8 mouse cellular contexts compared by ENCODE assay signal in the genomic region with DNA sequence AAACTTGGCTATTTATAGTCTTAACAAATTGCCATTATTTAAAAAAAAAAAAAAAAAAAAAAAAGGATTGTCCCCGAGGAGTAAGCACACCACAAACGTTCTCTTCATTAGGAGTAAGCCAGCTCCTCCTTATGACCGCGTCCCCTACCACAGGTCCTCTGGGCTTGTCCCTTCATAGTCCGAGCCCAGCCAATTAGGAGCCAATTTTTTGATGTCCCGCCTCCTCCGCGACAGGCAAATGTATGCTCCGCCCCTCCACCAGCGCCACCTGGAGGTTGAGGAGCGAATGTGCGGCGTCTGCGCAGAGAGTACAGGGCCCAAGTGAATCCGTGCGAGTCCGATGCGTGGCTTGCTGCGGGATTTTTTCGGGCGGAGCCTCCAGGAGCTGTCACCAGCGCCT. TPM values are rescaled to one million over a fixed set of nuclear protein-coding genes. Genes with fewer than 3 reads are reported as not detected.
DNase-seq lines count a peak whose midpoint lies in the region; ATAC-seq lines count a peak whose summit lies in the region.

No protein-coding gene starts in this region.

- peak overlapping the region; percentile 76 for H3K27ac ChIP-seq in hindbrain, embryonic 15.5 days (replicated peaks)

- no peaks in the 10 kb centered on the region for H3K27me3 ChIP-seq in hindbrain, embryonic 15.5 days

- H3K9me3 ChIP-seq in hindbrain, embryonic 15.5 days, result no peaks in the 10 kb centered on the region

- peak; percentile 93 for ATAC-seq in hindbrain, embryonic 15.5 days (ENCODE audit: low FRiP score, low read depth)

- peak overlapping the region; percentile 33; the same call in 1 of the 2 replicates for H3K9ac ChIP-seq in hindbrain, embryonic 15.5 days

- WGBS in hindbrain, embryonic 15.5 days, result under 1% methylated on average over 22 of the region's 22 CpGs

- H3K36me3 ChIP-seq in hindbrain, embryonic 15.5 days, result no peaks in the 10 kb centered on the region

- DNase-seq in ZHBTc4 (ENCODE audit: low read depth, low spot score), result peak; percentile 94
- peak; percentile 97 for DNase-seq in cerebellum, postnatal 4 days (ENCODE audit: low spot score in 2 of 2)
- DNase-seq in gastrocnemius, adult 18-20 months (ENCODE audit: low spot score), result peak; percentile 98
- peak; percentile 91 for DNase-seq in left cerebral cortex, adult 11 months (ENCODE audit: low spot score)
- DNase-seq in lung, postnatal 36 days, result peak; percentile 98
- peak; percentile 97 for DNase-seq in retina, embryonic 14.5 days (ENCODE audit: low spot score)
- DNase-seq in thymus, postnatal 36 days, result peak; percentile 88 to 90

- H3K4me1 ChIP-seq in hindbrain, embryonic 15.5 days (replicated peaks), result peaks cover 23% of the 10 kb centered on the region

- H3K4me2 ChIP-seq in hindbrain, embryonic 15.5 days, result peak overlapping the region; percentile 64

- peak overlapping the region; percentile 34 for H3K4me3 ChIP-seq in hindbrain, embryonic 15.5 days

RNA-seq across cellular contexts. Expression of a gene that starts 14.1 kb away (rescaled TPM):
- total RNA-seq in gastrocnemius, adult 18-20 months (2021), result 10 to 100 TPM; 54.6 to 62.0 TPM
- polyA plus RNA-seq in hindbrain, embryonic 15.5 days (2015; fragmentation: Nextera tagmentation; extraction: Ambion mirVana), result 109 and 144 TPM in 2 replicates

Comparison
In these comparisons a context has a peak if more than half of its experiments do, and no peak if none do; other contexts are left out.
1. Peak in every context shown above with its lines: DNase-seq, ATAC-seq, H3K4me3 ChIP-seq and H3K27ac ChIP-seq.